Comparison of ENCODE assay signal across 8 mouse cellular contexts in the genomic region with DNA sequence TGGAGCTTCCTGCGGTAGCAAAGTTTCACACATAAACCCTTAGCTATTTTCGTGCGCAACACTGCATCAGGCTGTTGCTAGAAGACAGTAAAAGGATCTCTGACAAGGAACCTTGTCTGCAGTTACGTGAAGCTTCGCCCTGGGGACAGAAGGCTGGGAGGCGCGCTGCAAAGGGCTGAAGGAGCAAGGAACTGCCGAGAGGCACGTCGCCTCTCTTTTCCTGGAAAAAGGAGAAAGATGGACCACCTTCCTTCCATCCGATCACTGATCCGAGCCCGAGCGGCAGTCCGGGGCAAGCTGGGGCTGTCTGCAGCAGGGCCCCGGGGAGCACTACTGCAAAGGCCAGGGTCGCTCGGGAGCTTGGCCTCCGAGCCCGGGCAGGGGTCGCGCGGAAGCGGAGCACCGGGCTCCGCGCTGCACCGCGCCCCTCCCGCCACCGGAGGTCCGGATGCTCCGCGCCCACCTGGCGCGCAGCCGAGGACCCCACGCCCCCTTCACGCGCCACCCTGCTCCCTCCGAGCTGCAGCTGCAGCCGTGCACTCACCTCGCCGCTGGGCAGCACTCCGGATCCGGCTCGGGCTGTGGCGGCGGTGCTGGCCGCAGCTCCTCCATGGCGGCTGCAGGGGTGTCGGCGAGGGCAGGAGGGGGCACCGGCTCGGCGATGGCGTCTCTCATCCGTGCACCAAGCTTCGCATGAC. TPM values are rescaled to one million over a fixed set of nuclear protein-coding genes. Genes with fewer than 3 reads are reported as not detected.
DNase-seq lines count a peak whose midpoint lies in the region; ATAC-seq and TF ChIP-seq lines count a peak whose summit lies in the region.

No protein-coding gene starts in this region.

- WGBS in limb, embryonic 11.5 days, result under 1% methylated on average over 53 of the region's 59 CpGs

- H3K36me3 ChIP-seq in limb, embryonic 11.5 days (ENCODE audit: control insufficient read depth, insufficient read depth, low read length), result no peaks in the 10 kb centered on the region
- H3K36me3 ChIP-seq in myocyte (ENCODE audit: control insufficient read depth, insufficient read depth), result no peaks in the 10 kb centered on the region

- DNase-seq in left cerebral cortex, adult 2 months (ENCODE audit: extremely low spot score in 1 of 2, low spot score in 2 of 2), result peak; percentile 29 to 41
- no peak for DNase-seq in left cerebral cortex, adult 9 months (ENCODE audit: low spot score in 2 of 2)
- peak; percentile 63 for DNase-seq in R1 (ENCODE audit: low read depth, low spot score)
- DNase-seq in limb, embryonic 11.5 days (ENCODE audit: low spot score), result no peak
- no peak for DNase-seq in right cerebral cortex, postnatal 25 days
- DNase-seq in ovary, postnatal 36 days (ENCODE audit: low spot score), result no peak

- no peaks in the 10 kb centered on the region for H3K9me3 ChIP-seq in limb, embryonic 11.5 days (ENCODE audit: control insufficient read depth, low read length)

- H3K4me3 ChIP-seq in left cerebral cortex, adult 2 months, result peak overlapping the region; percentile 92
- peak overlapping the region; percentile 74 for H3K4me3 ChIP-seq in embryonic fibroblast, embryonic 13.5 days (ENCODE audit: insufficient read depth, low read length)
- peak overlapping the region; percentile 98 for H3K4me3 ChIP-seq in limb, embryonic 11.5 days (ENCODE audit: low read depth, low read length)
- H3K4me3 ChIP-seq in myocyte, result peak overlapping the region; percentile 58

- peaks cover 60% of the 10 kb centered on the region for H3K79me2 ChIP-seq in myocyte (ENCODE audit: control insufficient read depth, insufficient read depth)

- intact Hi-C loops in left cerebral cortex, adult 2 months (cut with DNase I), result loop anchor here (2.0 kb wide), 2 partner anchors 49 to 51 kb away; no protein-coding TSS in a partner anchor

- H3K4me2 ChIP-seq in limb, embryonic 11.5 days (ENCODE audit: low read depth, severe bottlenecking), result peak overlapping the region; percentile 83
- H3K4me2 ChIP-seq in myocyte (ENCODE audit: low read depth), result peak overlapping the region; percentile 85

- H3K27ac ChIP-seq in left cerebral cortex, adult 2 months, result peak overlapping the region; percentile 97
- H3K27ac ChIP-seq in embryonic fibroblast, embryonic 13.5 days (ENCODE audit: insufficient read depth, low read length), result peak overlapping the region; percentile 73
- peak overlapping the region; percentile 95 for H3K27ac ChIP-seq in limb, embryonic 11.5 days (replicated peaks; ENCODE audit: low read depth, low read length)

- peak overlapping the region; percentile 61 for H3ac ChIP-seq in myocyte (ENCODE audit: control insufficient read depth, insufficient read length)

- no peaks in the 10 kb centered on the region for H3K27me3 ChIP-seq in limb, embryonic 11.5 days (ENCODE audit: control insufficient read depth, insufficient read depth, low read length)
- H3K27me3 ChIP-seq in myocyte (ENCODE audit: control insufficient read depth, insufficient read depth, insufficient read length), result no peaks in the 10 kb centered on the region

- TF ChIP-seq CTCF in left cerebral cortex, adult 2 months (IDR thresholded peaks at IDR 0.05), result no peak; the same call in 1 of the 2 replicates
- TF ChIP-seq CTCF in embryonic fibroblast, embryonic 13.5 days (IDR thresholded peaks at IDR 0.05; ENCODE audit: borderline replicate concordance, insufficient read depth, low read length), result no peak

- peak overlapping the region; percentile 95 for H3K9ac ChIP-seq in limb, embryonic 11.5 days (ENCODE audit: low read length)

- no peak for TF ChIP-seq POLR2A in embryonic fibroblast, embryonic 13.5 days (IDR thresholded peaks at IDR 0.05; ENCODE audit: low read depth, low read length)
- no peak for TF ChIP-seq POLR2A in myocyte (IDR thresholded peaks at IDR 0.05; ENCODE audit: insufficient read length, low read depth)

- H3K4me1 ChIP-seq in embryonic fibroblast, embryonic 13.5 days (ENCODE audit: control insufficient read depth, insufficient read depth, low read length), result 0 out of 2 replicates have a peak, but pooled peaks cover 3% of the 10 kb centered on the region
- H3K4me1 ChIP-seq in limb, embryonic 11.5 days (ENCODE audit: control insufficient read depth, insufficient read depth, low read length), result no peaks in the 10 kb centered on the region

- ATAC-seq in limb, embryonic 11.5 days (ENCODE audit: insufficient number of reproducible peaks, low FRiP score, low TSS enrichment, low read depth), result peak; percentile 83

TF ChIP-seq in myocyte, 11 proteins besides CTCF, POLR2A, EP300 and RAD21:
- no peak for TF ChIP-seq USF1 (IDR thresholded peaks at IDR 0.05; ENCODE audit: low read depth)
- TF ChIP-seq MYOD1 (IDR thresholded peaks at IDR 0.05; ENCODE audit: control insufficient read depth in 1 of 3, insufficient read length in 2 of 3, low read depth in 2 of 3), result peak in 1 of 3 experiments; percentile 42
- TF ChIP-seq SRF (IDR thresholded peaks at IDR 0.05; ENCODE audit: control insufficient read depth, insufficient read length, low read depth), result no peak
- no peak for TF ChIP-seq TCF12 (IDR thresholded peaks at IDR 0.05; ENCODE audit: insufficient read depth, poor library complexity, severe bottlenecking)
- TF ChIP-seq REST (IDR thresholded peaks at IDR 0.05; ENCODE audit: insufficient read depth, insufficient read length), result no peak
- no peak for TF ChIP-seq MAX (IDR thresholded peaks at IDR 0.05; ENCODE audit: low read depth)
- TF ChIP-seq MYOG (IDR thresholded peaks at IDR 0.05; ENCODE audit: control insufficient read depth in 1 of 3, insufficient read depth in 1 of 3, insufficient read length in 2 of 3, low read depth in 2 of 3), result no peak
- no peak for TF ChIP-seq TCF3 (IDR thresholded peaks at IDR 0.05; ENCODE audit: insufficient read length, low read depth)
TF ChIP-seq in myocyte: peak in this region for 1.

RNA-seq across cellular contexts. Expression of a gene that starts 0.5 kb away (rescaled TPM):
- 10 to 100 TPM; 50.0 to 50.2 TPM for total RNA-seq in left cerebral cortex, adult 2 months (2021)
- polyA plus RNA-seq in embryonic fibroblast, embryonic 13.5 days (2011; ENCODE audit: insufficient read length, low read depth, missing spikeins), result 13.9 and 14.8 TPM in 2 replicates
- 48.0 and 48.3 TPM in 2 replicates for polyA plus RNA-seq in limb, embryonic 11.5 days (2014; fragmentation: Nextera tagmentation; extraction: Ambion mirVana)
- 19.6 TPM for polyA plus RNA-seq in myocyte (2012; fragmentation: generic; extraction: Trizol)

Comparison
In these comparisons a context has a peak if more than half of its experiments do, and no peak if none do; other contexts are left out.
1. DNase-seq: peak in left cerebral cortex, adult 2 months (2 of 2) and R1 (single experiment); none in left cerebral cortex, adult 9 months (0 of 2), limb, embryonic 11.5 days (single experiment), right cerebral cortex, postnatal 25 days (single experiment) and ovary, postnatal 36 days (single experiment).
2. Peak in every context shown above with its lines, with median percentiles within 50 percentile points of each other: H3K27ac ChIP-seq and H3K4me3 ChIP-seq.